Mouse (Mus musculus) G1E (cell line): ENCODE results near the gene Snapc3. TPM values are rescaled to one million over a fixed set of nuclear protein-coding genes. Genes with fewer than 3 reads are reported as not detected.

Source experiments
- ATAC-seq: 2 replicates; pipeline ENCODE4 v1.8.0; 2016; ENCODE audit warnings: mild to moderate bottlenecking; ENCODE audit not compliant: insufficient number of reproducible peaks, poor library complexity, low FRiP score, severe bottlenecking; ENCODE audit errors: extremely low read depth
- DNase-seq: peaks from one replicate; pipeline ENCODE4 v3.0.0; 2012; ENCODE audit warnings: low spot score
- H3K27me3 ChIP-seq: 2 replicates; pipeline ENCODE4 v1.6.1; 2012; ENCODE audit warnings: mild to moderate bottlenecking, low read length, inconsistent platforms; ENCODE audit not compliant: insufficient read depth
- H3K36me3 ChIP-seq: replicated peaks from 2 replicates; pipeline ENCODE3; 2012; ENCODE audit warnings: mild to moderate bottlenecking, inconsistent platforms
- H3K4me1 ChIP-seq: 2 replicates; pipeline ENCODE4 v1.6.1; 2012; ENCODE audit warnings: low read depth, low read length, inconsistent platforms, mixed read lengths; ENCODE audit not compliant: insufficient read depth
- H3K4me3 ChIP-seq: 2 replicates; pipeline ENCODE4 v1.5.1; 2012; ENCODE audit warnings: low read depth, mild to moderate bottlenecking, inconsistent platforms, low read length, moderate library complexity, mixed read lengths
- H3K9me3 ChIP-seq: replicated peaks from 2 replicates; pipeline ENCODE4 v1.6.1; 2012; ENCODE audit warnings: inconsistent platforms
- CTCF ChIP-seq: IDR thresholded peaks from 2 replicates; pipeline ENCODE4 v1.5.1; 2012; ENCODE audit warnings: low read depth, low read length, inconsistent platforms, mixed read lengths
- GATA1 ChIP-seq: IDR thresholded peaks from 2 replicates; pipeline ENCODE4 v1.6.1; 2012; ENCODE audit warnings: borderline replicate concordance, low read length, inconsistent platforms, mixed read lengths
- GATA2 ChIP-seq: IDR thresholded peaks from 2 replicates; pipeline ENCODE4 v1.6.1; 2012; ENCODE audit warnings: low read depth, low read length, inconsistent platforms, borderline replicate concordance
- POLR2AphosphoS5 ChIP-seq: IDR thresholded peaks from 2 replicates; pipeline ENCODE4 v1.6.1; 2012; ENCODE audit warnings: low read depth, low read length, inconsistent platforms; ENCODE audit not compliant: insufficient replicate concordance
- TAL1 ChIP-seq: conservative IDR thresholded peaks from 2 replicates; pipeline ENCODE4 v1.6.1; 2012; ENCODE audit warnings: low read depth, low read length, inconsistent platforms, mixed read lengths
- polyA plus RNA-seq: library from polyadenylated mRNA; stranded (reverse); fragments of >175 nt; gene quantifications from 2 replicates; pipeline ENCODE4 v1.2.3, GENCODE M21; 2012
- total RNA-seq, 2 experiments: library from RNA; stranded (forward) in 1 of 2; stranded (reverse) in 1 of 2; fragments of 200-1000 nt in 1 of 2; fragments of >200 nt in 1 of 2; fragmentation: Nextera tagmentation in 1 of 2; gene quantifications; 2 replicates each; pipeline ENCODE4 v1.2.3; 2014 to 2017

Gene Snapc3
- total and polyA plus RNA-seq, 3 experiments = 7.4 to 61.4 (median 57.6) TPM

GRCm38 (mm10) chr4:83396996-83397770, 20.3 kb upstream of the Snapc3 start:
- Histone ChIP-seq H3K27me3 (no peaks in the 10 kb centered on the region), H3K9me3 (no peaks in the 10 kb centered on the region), H3K4me3 (no peak overlapping the region), H3K36me3 (no peaks in the 10 kb centered on the region), H3K4me1 (no peaks in the 10 kb centered on the region)
- ATAC-seq = no peak
- no peak for DNase-seq
- no peak for TF ChIP-seq TAL1
- no peak for TF ChIP-seq CTCF
- TF ChIP-seq GATA1 = no peak

- TF ChIP-seq GATA1 = no peak
- ATAC-seq (no peak), DNase-seq (no peak)
- Histone ChIP-seq H3K27me3 (no peaks in the 10 kb centered on the region), H3K4me3 (no peak overlapping the region), H3K4me1 (no peaks in the 10 kb centered on the region), H3K36me3 (no peaks in the 10 kb centered on the region), H3K9me3 (peaks cover 6% of the 10 kb centered on the region)
Observed at GRCm38 (mm10) chr4:83398527-83398926, 19.0 kb upstream of the Snapc3 start.

GRCm38 (mm10) chr4:83400691-83401595, 16.6 kb upstream of the Snapc3 start:
- DNase-seq = no peak
- H3K36me3 ChIP-seq = no peaks in the 10 kb centered on the region
- no peak for ATAC-seq

GRCm38 (mm10) chr4:83401712-83402111, 15.8 kb upstream of the Snapc3 start:
- Histone ChIP-seq H3K4me3 (no peak overlapping the region), H3K4me1 (no peaks in the 10 kb centered on the region), H3K27me3 (no peaks in the 10 kb centered on the region), H3K9me3 (peaks cover 7% of the 10 kb centered on the region), H3K36me3 (no peaks in the 10 kb centered on the region)
- ATAC-seq (no peak), DNase-seq (no peak)
- TF ChIP-seq GATA2 (no peak), CTCF (no peak), TAL1 (no peak), GATA1 (no peak), POLR2AphosphoS5 (no peak)

More at GRCm38 (mm10) chr4:83400691-83401595, 16.6 kb upstream of the Snapc3 start:
- no peaks in the 10 kb centered on the region for H3K4me1 ChIP-seq
- TF ChIP-seq CTCF (no peak), TAL1 (no peak)
- no peak overlapping the region for H3K4me3 ChIP-seq
- H3K27me3 ChIP-seq = no peaks in the 10 kb centered on the region
- peaks cover 7% of the 10 kb centered on the region for H3K9me3 ChIP-seq

- Histone ChIP-seq H3K36me3 (no peaks in the 10 kb centered on the region), H3K4me1 (peaks cover 4% of the 10 kb centered on the region; the same call in 1 of the 2 replicates), H3K27me3 (no peaks in the 10 kb centered on the region), H3K4me3 (no peak overlapping the region), H3K9me3 (peaks cover 7% of the 10 kb centered on the region)
- ATAC-seq (no peak), DNase-seq (no peak)
- TF ChIP-seq GATA2 (no peak), CTCF (no peak), GATA1 (no peak), POLR2AphosphoS5 (no peak), TAL1 (no peak)
Observed at GRCm38 (mm10) chr4:83407688-83408087, 9.8 kb upstream of the Snapc3 start.

GRCm38 (mm10) chr4:83409867-83410505, 7.5 kb upstream of the Snapc3 start:
- Histone ChIP-seq H3K36me3 (no peaks in the 10 kb centered on the region), H3K9me3 (no peaks in the 10 kb centered on the region), H3K27me3 (no peaks in the 10 kb centered on the region; the same call in 1 of the 2 replicates), H3K4me3 (no peak overlapping the region), H3K4me1 (peaks cover 4% of the 10 kb centered on the region; the same call in 1 of the 2 replicates)
- TF ChIP-seq CTCF = no peak
- TF ChIP-seq TAL1 = no peak
- TF ChIP-seq GATA2 = no peak
- TF ChIP-seq POLR2AphosphoS5 = no peak
- TF ChIP-seq GATA1 = no peak
- ATAC-seq (no peak), DNase-seq (no peak)
